Mouse (Mus musculus) MEL (cell line): ENCODE data around the gene Pde1c. TPM values are rescaled to one million over a fixed set of nuclear protein-coding genes. Genes with fewer than 3 reads are reported as not detected.

Experiments
- DNase-seq: peaks from one replicate; pipeline ENCODE4 v3.0.0; 2011; ENCODE audit warnings: low read depth, low spot score
- H3K27ac ChIP-seq: 2 replicates; pipeline ENCODE4 v1.5.1; 2012; ENCODE audit warnings: low read depth, mild to moderate bottlenecking, control low read depth, low read length, moderate library complexity; ENCODE audit not compliant: control insufficient read depth
- H3K27me3 ChIP-seq, 2 experiments: fragments of 150-350 bp in 1 of 2; sonication (generic) in 1 of 2; 2 replicates each; pipeline ENCODE4 v1.6.1; 2012; ENCODE audit warnings: low read length in 2 of 2, mild to moderate bottlenecking in 2 of 2, improper control_type of control experiment in 1 of 2, moderate library complexity in 1 of 2; ENCODE audit not compliant: insufficient read depth in 2 of 2, control insufficient read depth in 1 of 2
- H3K36me3 ChIP-seq, 2 experiments: 2 replicates each; pipeline ENCODE4 v1.6.1; 2012 to 2014; ENCODE audit warnings: low read length in 2 of 2, improper control_type of control experiment in 1 of 2, inconsistent platforms in 1 of 2, mild to moderate bottlenecking in 1 of 2; ENCODE audit not compliant: insufficient read depth in 2 of 2, control insufficient read depth in 1 of 2
- H3K4me1 ChIP-seq, 2 experiments: fragments of 150-350 bp in 1 of 2; sonication (generic) in 1 of 2; 2 replicates each; pipeline ENCODE4 v1.6.1; 2012; ENCODE audit warnings: low read length in 2 of 2, improper control_type of control experiment in 1 of 2, mild to moderate bottlenecking in 1 of 2; ENCODE audit not compliant: insufficient read depth in 2 of 2, control insufficient read depth in 1 of 2
- H3K4me3 ChIP-seq, 2 experiments: fragments of 150-350 bp in 1 of 2; sonication (generic) in 1 of 2; 2 replicates each; pipeline ENCODE4 v1.5.1; 2012; ENCODE audit warnings: low read depth in 2 of 2, low read length in 2 of 2, mild to moderate bottlenecking in 2 of 2, moderate library complexity in 2 of 2, control low read depth in 1 of 2, improper control_type of control experiment in 1 of 2; ENCODE audit not compliant: control insufficient read depth in 1 of 2, insufficient read depth in 1 of 2
- H3K79me2 ChIP-seq: 2 replicates; pipeline ENCODE4 v1.6.1; 2012; ENCODE audit warnings: mild to moderate bottlenecking, low read length, moderate library complexity; ENCODE audit not compliant: control insufficient read depth, poor library complexity, insufficient read depth
- H3K9ac ChIP-seq: 2 replicates; pipeline ENCODE4 v1.6.1; 2012; ENCODE audit warnings: low read depth, mild to moderate bottlenecking, control low read depth, low read length, moderate library complexity; ENCODE audit not compliant: control insufficient read depth, poor library complexity, severe bottlenecking
- H3K9me3 ChIP-seq: fragments of 150-350 bp; sonication (generic); replicated peaks from 2 replicates; pipeline ENCODE4 v1.6.1; 2012; ENCODE audit warnings: mild to moderate bottlenecking, low read length, improper control_type of control experiment, moderate library complexity; ENCODE audit not compliant: insufficient read depth
- BHLHE40 ChIP-seq: IDR thresholded peaks from 2 replicates; pipeline ENCODE4 v1.6.1; 2012; ENCODE audit warnings: low read depth, mild to moderate bottlenecking, inconsistent platforms, low read length, improper control_type of control experiment, borderline replicate concordance
- CHD1 ChIP-seq: IDR thresholded peaks from 2 replicates; pipeline ENCODE4 v1.6.1; 2012; ENCODE audit warnings: low read depth, mild to moderate bottlenecking, inconsistent platforms, low read length, improper control_type of control experiment
- CHD2 ChIP-seq: IDR thresholded peaks from 2 replicates; pipeline ENCODE4 v1.6.1; 2011; ENCODE audit warnings: low read length, improper control_type of control experiment
- ELF1 ChIP-seq: IDR thresholded peaks from 2 replicates; pipeline ENCODE4 v1.6.1; 2014; ENCODE audit warnings: low read depth, mild to moderate bottlenecking, inconsistent platforms, low read length, improper control_type of control experiment, moderate library complexity
- GABPA ChIP-seq: IDR thresholded peaks from 2 replicates; pipeline ENCODE4 v1.6.1; 2012; ENCODE audit warnings: low read depth, mild to moderate bottlenecking, inconsistent platforms, low read length, improper control_type of control experiment, moderate library complexity
- GATA1 ChIP-seq: IDR thresholded peaks from 2 replicates; pipeline ENCODE4 v1.6.1; 2011; ENCODE audit warnings: low read depth, low read length, improper control_type of control experiment
- HCFC1 ChIP-seq: IDR thresholded peaks from 2 replicates; pipeline ENCODE4 v1.6.1; 2012; ENCODE audit warnings: low read depth, mild to moderate bottlenecking, inconsistent platforms, low read length, improper control_type of control experiment, moderate library complexity
- MEF2A ChIP-seq: IDR thresholded peaks from 2 replicates; pipeline ENCODE4 v1.6.1; 2014; ENCODE audit warnings: low read depth, mild to moderate bottlenecking, inconsistent platforms, low read length, improper control_type of control experiment; ENCODE audit not compliant: poor library complexity, insufficient replicate concordance, severe bottlenecking; ENCODE audit errors: extremely low read depth
- MXI1 ChIP-seq: IDR thresholded peaks from 2 replicates; pipeline ENCODE4 v1.6.1; 2011; ENCODE audit warnings: mild to moderate bottlenecking, low read depth, low read length, improper control_type of control experiment
- MYB ChIP-seq: IDR thresholded peaks from 2 replicates; pipeline ENCODE4 v1.6.1; 2011; ENCODE audit warnings: mild to moderate bottlenecking, low read depth, low read length, improper control_type of control experiment
- MYC ChIP-seq: IDR thresholded peaks from 2 replicates; pipeline ENCODE4 v1.6.1; 2011; ENCODE audit warnings: low read depth, mild to moderate bottlenecking, low read length, improper control_type of control experiment, moderate library complexity
- NRF1 ChIP-seq: IDR thresholded peaks from 2 replicates; pipeline ENCODE4 v1.6.1; 2014; ENCODE audit warnings: low read depth, mild to moderate bottlenecking, inconsistent platforms, low read length, improper control_type of control experiment, moderate library complexity; ENCODE audit not compliant: poor library complexity, insufficient read depth, severe bottlenecking
- POLR2A ChIP-seq, 2 experiments: IDR thresholded peaks; 2 replicates each; pipeline ENCODE4 v1.6.1; 2011 to 2012; ENCODE audit warnings: low read length in 2 of 2, mild to moderate bottlenecking in 2 of 2, control low read depth in 1 of 2, improper control_type of control experiment in 1 of 2, low read depth in 1 of 2, moderate library complexity in 1 of 2; ENCODE audit not compliant: control insufficient read depth in 1 of 2, insufficient read depth in 1 of 2, poor library complexity in 1 of 2
- RCOR1 ChIP-seq: IDR thresholded peaks from 2 replicates; pipeline ENCODE4 v1.6.1; 2012; ENCODE audit warnings: low read depth, mild to moderate bottlenecking, inconsistent platforms, low read length, improper control_type of control experiment
- SMC3 ChIP-seq: IDR thresholded peaks from 2 replicates; pipeline ENCODE4 v1.6.1; 2011; ENCODE audit warnings: low read depth, low read length, improper control_type of control experiment
- TAL1 ChIP-seq: IDR thresholded peaks from 2 replicates; pipeline ENCODE4 v1.6.1; 2012; ENCODE audit warnings: mild to moderate bottlenecking, inconsistent platforms, low read length, moderate library complexity, mixed read lengths
- TCF12 ChIP-seq: IDR thresholded peaks from 2 replicates; pipeline ENCODE4 v1.6.1; 2014; ENCODE audit warnings: low read depth, mild to moderate bottlenecking, inconsistent platforms, low read length, improper control_type of control experiment, moderate library complexity
- UBTF ChIP-seq: IDR thresholded peaks from 2 replicates; pipeline ENCODE4 v1.6.1; 2012; ENCODE audit warnings: low read depth, mild to moderate bottlenecking, inconsistent platforms, low read length, improper control_type of control experiment, moderate library complexity, borderline replicate concordance; ENCODE audit not compliant: insufficient read depth
- ZKSCAN1 ChIP-seq: IDR thresholded peaks from 2 replicates; pipeline ENCODE4 v1.6.1; 2012; ENCODE audit warnings: low read depth, mild to moderate bottlenecking, inconsistent platforms, low read length, improper control_type of control experiment, moderate library complexity
- ZMIZ1 ChIP-seq: IDR thresholded peaks from 2 replicates; pipeline ENCODE4 v1.6.1; 2012; ENCODE audit warnings: low read depth, mild to moderate bottlenecking, inconsistent platforms, low read length, improper control_type of control experiment, moderate library complexity
- ZNF384 ChIP-seq: IDR thresholded peaks from 2 replicates; pipeline ENCODE4 v1.6.1; 2012; ENCODE audit warnings: low read depth, mild to moderate bottlenecking, inconsistent platforms, low read length, improper control_type of control experiment
- polyA plus RNA-seq, 2 experiments: library from polyadenylated mRNA; stranded (reverse) in 1 of 2; unstranded in 1 of 2; fragments of >175 nt in 1 of 2; fragments of >200 nt in 1 of 2; gene quantifications; 2 replicates each; pipeline versions ENCODE4 v1.2.1 to v1.2.4; 2012; ENCODE audit warnings: low replicate concordance in 2 of 2, low read depth in 1 of 2; ENCODE audit not compliant: insufficient read length in 2 of 2, insufficient read depth in 1 of 2, missing spikeins in 1 of 2
- total RNA-seq: library from RNA; depleted of rRNA; stranded (reverse); fragments of 300-350 nt; gene quantifications from 2 replicates; pipeline ENCODE4 v1.2.3, GENCODE M21; 2012

Gene Pde1c
- total and polyA plus RNA-seq, 3 experiments = not detected

GRCm38 (mm10) chr6:56310318-56310717 lies 258.6 kb downstream of the Pde1c start:
- no peaks in the 10 kb centered on the region for H3K9me3 ChIP-seq
- no peaks in the 10 kb centered on the region for H3K27me3 ChIP-seq
- no peaks in the 10 kb centered on the region for H3K36me3 ChIP-seq
- no peak overlapping the region for H3K27ac ChIP-seq
- TF ChIP-seq RCOR1 = no peak
- TF ChIP-seq HCFC1 = no peak
- TF ChIP-seq GABPA = no peak
- TF ChIP-seq TCF12 = no peak
- no peak for TF ChIP-seq NRF1
- TF ChIP-seq MYC = no peak
- TF ChIP-seq ELF1 = no peak
- TF ChIP-seq MXI1 = no peak
- TF ChIP-seq SMC3 = no peak
- TF ChIP-seq MYB = no peak
- no peak for TF ChIP-seq ZNF384
- no peak for TF ChIP-seq GATA1
- TF ChIP-seq TAL1 = no peak
- no peak for TF ChIP-seq CHD2
- no peak for TF ChIP-seq POLR2A (IDR thresholded peaks at IDR 0.05; ENCODE audit: control insufficient read depth in 1 of 2, insufficient read depth in 1 of 2, low read depth in 1 of 2, low read length in 2 of 2, poor library complexity in 1 of 2)
- no peak for TF ChIP-seq ZKSCAN1
- no peak for TF ChIP-seq MEF2A
- H3K4me1 ChIP-seq = no peaks in the 10 kb centered on the region
- H3K9ac ChIP-seq = no peak overlapping the region
- no peak overlapping the region for H3K4me3 ChIP-seq
- DNase-seq = no peak
- H3K79me2 ChIP-seq = no peaks in the 10 kb centered on the region

GRCm38 (mm10) chr6:56306066-56306465 lies 262.8 kb downstream of the Pde1c start:
- H3K4me3 ChIP-seq = no peak overlapping the region
- no peak for DNase-seq
- no peaks in the 10 kb centered on the region for H3K4me1 ChIP-seq
- H3K9ac ChIP-seq = no peak overlapping the region
- no peaks in the 10 kb centered on the region for H3K36me3 ChIP-seq
- no peak overlapping the region for H3K27ac ChIP-seq
- H3K27me3 ChIP-seq = no peaks in the 10 kb centered on the region
- no peaks in the 10 kb centered on the region for H3K9me3 ChIP-seq
- no peaks in the 10 kb centered on the region for H3K79me2 ChIP-seq
- TF ChIP-seq TCF12 (no peak), MEF2A (no peak), CHD1 (no peak), ZMIZ1 (no peak), BHLHE40 (no peak), UBTF (no peak)
